Mouse (Mus musculus) A20 (cell line): ENCODE results near the gene Mymx.

Experiments used
- DNase-seq: peaks from one replicate; pipeline ENCODE4 v3.0.0-alpha.2; 2011; ENCODE audit warnings: low read depth, low spot score

Gene Mymx

GRCm38 (mm10) chr17:45553065-45553464, 48.8 kb downstream of the Mymx start:
- DNase-seq, result no peak

GRCm38 (mm10) chr17:45551816-45552451, 50.0 kb downstream of the Mymx start:
- peak; percentile 82 for DNase-seq

- DNase-seq, result no peak
Measured at GRCm38 (mm10) chr17:45551249-45551796, 50.6 kb downstream of the Mymx start.
